Mouse (Mus musculus) ES-E14 (cell line): ENCODE data around the gene Wbp11.

ENCODE experiments used
- CHD2 ChIP-seq: IDR thresholded peaks from 2 replicates; pipeline ENCODE4 v1.6.1; 2014; ENCODE audit warnings: mild to moderate bottlenecking, low read depth, low read length, inconsistent platforms
- MAFK ChIP-seq: IDR thresholded peaks from 2 replicates; pipeline ENCODE4 v1.6.1; 2014; ENCODE audit warnings: mild to moderate bottlenecking, low read depth, low read length, inconsistent platforms; ENCODE audit not compliant: insufficient read depth
- ZNF384 ChIP-seq: IDR thresholded peaks from 2 replicates; pipeline ENCODE4 v1.6.1; 2012; ENCODE audit warnings: low read depth, low read length, inconsistent platforms

DNA sequence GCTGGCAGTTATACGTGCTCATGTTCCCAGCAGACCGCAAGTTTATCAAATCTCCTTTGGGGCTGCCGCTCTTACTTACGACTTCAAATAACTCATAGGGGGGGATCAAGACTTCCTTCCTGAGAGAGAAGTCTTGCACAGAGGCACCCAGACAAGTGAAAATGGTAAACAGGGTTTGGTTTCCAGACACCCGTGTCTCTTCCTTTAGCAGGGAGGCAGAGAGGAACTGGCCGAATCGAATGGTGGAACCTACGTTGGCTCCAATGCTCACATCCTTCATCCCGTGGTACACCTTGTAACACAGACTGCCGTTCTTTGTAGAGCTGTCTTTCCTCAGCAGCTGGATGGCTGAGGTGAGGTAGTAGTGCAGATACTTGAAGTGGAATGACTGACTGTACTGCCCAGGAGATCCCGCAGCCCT is 26.3 kb upstream of the Wbp11 start:
- no peak for TF ChIP-seq CHD2
- no peak for TF ChIP-seq ZNF384
- no peak for TF ChIP-seq MAFK
